Mouse (Mus musculus): ENCODE results near the gene Theg.

The Theg gene

DNA sequence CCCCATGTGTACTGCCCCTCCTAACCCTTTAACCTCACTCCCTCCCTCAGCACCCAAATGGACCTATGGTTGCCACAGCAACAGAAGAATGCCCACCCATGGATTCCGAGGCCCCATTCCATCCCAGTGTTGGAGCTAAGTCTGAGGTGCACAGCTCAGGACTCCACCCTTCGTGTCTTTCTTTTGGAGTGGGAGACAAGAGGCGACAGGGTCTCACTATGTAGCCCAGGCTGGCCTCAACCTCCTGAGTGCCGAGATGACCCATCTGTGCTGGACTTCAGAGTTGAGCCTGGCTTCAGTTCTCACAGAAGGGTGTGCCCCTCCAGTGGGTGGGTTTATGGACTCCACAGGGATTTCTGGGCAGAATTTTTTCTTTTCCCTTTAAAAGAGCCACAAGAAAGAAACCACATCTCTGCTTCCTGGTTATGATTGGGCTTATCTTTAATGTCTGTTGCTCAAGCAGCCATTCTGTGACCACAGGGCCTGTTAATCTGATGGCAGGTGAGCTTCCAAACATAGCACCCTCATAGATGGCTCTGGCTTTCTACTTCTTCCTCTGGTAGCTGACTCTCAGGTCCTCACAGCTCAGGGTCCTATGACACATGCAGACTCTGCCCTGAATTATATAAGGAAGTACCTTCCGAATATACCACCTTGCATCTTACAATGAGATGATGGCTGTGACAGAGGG lies at the start of gene Theg:
Gene Theg (minus strand): TSS at position 271 of the 691 bp plus-strand sequence.
- no peak for DNase-seq (ENCODE audit: low spot score in 2 of 2)

DNA sequence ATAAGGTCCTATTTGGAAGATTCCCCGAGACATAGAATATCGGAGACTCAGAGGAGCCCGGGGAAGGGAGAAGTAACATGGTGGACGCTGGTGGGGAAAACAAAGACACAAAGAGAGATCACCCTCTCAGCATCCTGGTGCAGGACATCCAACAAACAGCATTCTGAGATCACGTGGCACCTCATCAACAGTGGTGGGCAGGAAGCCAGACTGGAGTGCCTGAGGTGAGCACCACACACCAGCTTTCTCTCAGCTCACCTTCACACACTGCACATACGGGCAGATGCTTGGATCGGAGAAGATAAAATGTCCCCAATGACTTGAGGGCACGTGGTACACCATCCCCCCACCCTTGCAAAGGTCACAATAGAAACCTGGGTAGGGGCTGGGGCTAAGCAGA lies 49.2 kb upstream of the Theg start:
- no peak for DNase-seq (ENCODE audit: low spot score in 2 of 2)

- DNase-seq (ENCODE audit: low spot score in 2 of 2): no peak
Observed at GRCm38 (mm10) chr10:79633006-79633777, 46.1 kb upstream of the Theg start.

GRCm38 (mm10) chr10:79631432-79631831 lies 44.3 kb upstream of the Theg start:
- no peak for DNase-seq (ENCODE audit: low spot score in 2 of 2)

GRCm38 (mm10) chr10:79628377-79628776 lies 41.2 kb upstream of the Theg start:
- DNase-seq (ENCODE audit: low spot score in 2 of 2): no peak

GRCm38 (mm10) chr10:79626156-79626555 lies 39.0 kb upstream of the Theg start:
- no peak for DNase-seq (ENCODE audit: low spot score in 2 of 2)

- no peak for DNase-seq (ENCODE audit: low spot score in 2 of 2)
Observed at GRCm38 (mm10) chr10:79625398-79625797, 38.3 kb upstream of the Theg start.

GRCm38 (mm10) chr10:79623950-79624349 lies 36.8 kb upstream of the Theg start:
- DNase-seq (ENCODE audit: low spot score in 2 of 2): no peak

- no peak for DNase-seq (ENCODE audit: low spot score in 2 of 2)
Observed at GRCm38 (mm10) chr10:79616376-79616775, 29.2 kb upstream of the Theg start.

DNA sequence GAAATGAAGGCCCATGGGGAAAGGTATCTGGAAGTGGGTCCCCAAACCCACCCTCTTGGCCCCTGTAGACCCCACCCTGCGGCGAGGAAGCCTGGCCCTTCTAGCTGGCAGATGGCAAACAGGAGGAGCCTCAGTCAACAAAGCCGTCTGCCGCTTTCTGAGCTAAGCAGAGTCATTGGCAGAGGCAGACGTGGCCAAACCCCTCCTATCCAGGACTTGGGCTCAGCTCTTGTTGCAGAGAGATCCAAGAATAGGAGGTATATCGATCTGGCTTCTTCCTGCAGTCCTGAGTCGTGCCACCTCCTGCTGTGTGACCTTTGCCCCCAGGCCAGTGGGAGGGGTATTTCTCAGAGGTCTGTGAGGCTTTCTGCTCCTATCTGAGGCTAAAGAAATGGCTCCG lies 28.7 kb upstream of the Theg start:
- no peak for DNase-seq (ENCODE audit: low spot score in 2 of 2)

DNA sequence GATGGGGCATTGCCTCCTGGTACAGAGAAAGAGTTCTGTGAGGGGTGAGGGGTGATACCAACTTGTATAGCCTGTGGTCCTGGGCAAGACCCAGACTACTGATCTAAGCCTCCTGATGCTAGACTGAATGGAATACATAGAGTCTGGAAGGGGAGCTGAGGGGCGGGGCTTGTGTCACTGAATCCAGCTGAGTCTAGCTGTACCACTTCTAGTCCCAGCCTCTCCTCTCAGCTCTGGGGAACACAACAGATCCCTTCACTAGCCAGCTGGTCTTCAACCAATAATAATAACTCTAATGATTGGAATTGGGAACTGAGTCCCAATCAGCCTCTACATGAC lies 27.1 kb upstream of the Theg start:
- DNase-seq (ENCODE audit: low spot score in 2 of 2): no peak

- DNase-seq (ENCODE audit: low spot score in 2 of 2): peak; percentile 62 to 72
Observed at GRCm38 (mm10) chr10:79613578-79614304, 26.6 kb upstream of the Theg start, which contains the start of gene C2cd4c. TSS of gene C2cd4c (minus strand) at chr10:79614025.

GRCm38 (mm10) chr10:79612192-79613135 lies 25.3 kb upstream of the Theg start:
- DNase-seq (ENCODE audit: low spot score in 2 of 2): no peak

GRCm38 (mm10) chr10:79611296-79611695 lies 24.2 kb upstream of the Theg start:
- DNase-seq (ENCODE audit: low spot score in 2 of 2): no peak

DNA sequence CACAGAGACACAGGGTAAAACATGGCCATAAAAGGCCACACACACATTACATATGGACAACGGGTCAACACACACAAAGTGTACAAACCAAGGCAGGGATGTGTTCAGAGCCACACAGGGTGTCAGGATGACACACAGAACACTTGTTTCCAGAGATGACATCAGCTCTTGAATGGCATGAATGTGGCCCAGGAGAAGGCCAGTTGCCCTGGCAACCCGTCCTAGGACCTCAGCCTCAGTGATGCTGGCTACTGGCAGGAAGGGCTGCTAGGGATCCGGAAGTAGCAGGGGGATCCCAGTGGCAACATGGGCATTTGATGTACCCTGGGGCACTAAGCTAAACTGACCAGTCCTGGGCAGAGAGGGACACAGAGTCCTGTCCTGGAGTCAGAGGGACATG lies 22.1 kb upstream of the Theg start:
- DNase-seq (ENCODE audit: low spot score in 2 of 2): no peak

- no peak for DNase-seq (ENCODE audit: low spot score in 2 of 2)
Observed at GRCm38 (mm10) chr10:79607892-79608291, 20.8 kb upstream of the Theg start.

- DNase-seq (ENCODE audit: low spot score in 2 of 2): no peak
Observed at GRCm38 (mm10) chr10:79606537-79606936, 19.4 kb upstream of the Theg start.

DNA sequence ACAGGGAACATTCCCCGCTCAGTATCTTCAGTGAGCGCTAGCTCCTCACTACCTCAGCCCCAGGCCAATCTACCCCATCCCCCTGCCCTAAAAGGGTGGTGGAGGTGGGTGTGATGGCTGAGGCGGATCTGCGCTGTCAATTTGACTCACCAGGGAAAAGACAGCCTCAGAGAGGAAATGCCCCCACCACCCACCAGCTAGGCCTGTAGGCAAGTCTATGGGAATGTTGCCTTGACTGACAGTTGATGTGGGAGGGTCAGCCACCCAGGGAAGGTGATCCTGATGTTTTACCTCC lies 10.8 kb upstream of the Theg start:
- no peak for DNase-seq (ENCODE audit: low spot score in 2 of 2)

DNA sequence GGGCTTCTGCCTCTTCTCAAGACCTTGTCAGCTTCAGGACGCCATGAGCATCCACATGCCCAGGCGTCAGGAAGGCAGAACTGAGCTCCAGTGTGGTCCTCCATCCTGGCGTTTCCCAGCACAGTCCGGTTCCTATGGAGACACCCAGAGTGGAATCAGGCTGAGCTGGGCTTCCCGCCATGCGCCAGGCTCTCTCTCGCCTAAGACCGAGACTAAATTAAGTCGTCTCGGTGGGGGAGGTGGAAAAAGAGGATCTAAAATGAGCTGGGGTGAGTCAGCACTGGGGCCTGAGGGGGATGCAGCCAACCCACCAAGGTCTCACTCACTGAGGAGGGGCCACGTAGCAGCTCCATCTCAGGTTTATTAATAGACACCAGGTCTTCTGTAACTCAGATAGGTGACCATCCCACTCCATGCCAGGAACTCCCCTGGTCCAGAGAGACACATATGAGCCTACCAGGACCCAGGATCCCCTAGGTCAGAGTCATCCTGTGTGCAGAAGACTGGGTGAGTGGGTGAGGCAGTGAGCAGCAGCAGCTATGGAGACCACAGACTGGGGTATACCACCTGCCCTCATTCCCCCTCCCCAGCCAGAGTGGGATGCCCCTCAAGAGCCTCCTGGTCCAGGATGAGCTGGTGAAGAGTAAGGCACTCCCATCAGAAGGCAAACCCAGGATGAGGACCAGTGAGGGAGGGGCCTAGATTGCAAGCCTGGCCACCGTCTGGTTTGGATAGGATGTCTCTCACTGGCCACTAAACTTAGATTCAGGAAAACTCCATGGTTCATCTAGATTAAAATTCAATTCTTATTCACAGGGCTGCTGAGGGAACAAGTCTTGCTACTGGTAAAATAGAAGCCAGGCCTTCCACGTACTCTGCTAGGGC lies 10.2 kb upstream of the Theg start:
- peak; percentile 65 to 70 for DNase-seq (ENCODE audit: low spot score in 2 of 2)

GRCm38 (mm10) chr10:79595590-79595929 lies 8.4 kb upstream of the Theg start:
- DNase-seq (ENCODE audit: low spot score in 2 of 2): no peak
